Mouse (Mus musculus) layer of hippocampus, postnatal 14 days (tissue): Measurements from ENCODE around the gene Vmn1r180. TPM values are rescaled to one million over a fixed set of nuclear protein-coding genes. Genes with fewer than 3 reads are reported as not detected.
A peak's percentile ranks its signal among the peaks of the same experiment; 100 is the strongest.
"Not testable (repeated sequence)": the region's sequence is repeated elsewhere in the genome, so short reads cannot be mapped to it uniquely, and the experiment has no call there.

Experiments used
- DNase-seq, 2 experiments: peaks; one replicate each; pipeline ENCODE4 v3.0.0; 2021 to 2022; ENCODE audit warnings: low spot score in 2 of 2, mixed read lengths in 1 of 2
- long read RNA-seq, 2 experiments: library from polyadenylated mRNA; stranded (forward); transcript quantifications; one replicate each; pipeline ENCODE4 v2.0.0; 2021
- total RNA-seq, 2 experiments: library from RNA; stranded (reverse); gene quantifications; 2 replicates each; pipeline ENCODE4 v1.2.3; 2021

Gene Vmn1r180
- total RNA-seq, result not detected
- long read RNA-seq, experiment 1, result 0 reads
- long read RNA-seq, experiment 2, result 0 reads

DNA sequence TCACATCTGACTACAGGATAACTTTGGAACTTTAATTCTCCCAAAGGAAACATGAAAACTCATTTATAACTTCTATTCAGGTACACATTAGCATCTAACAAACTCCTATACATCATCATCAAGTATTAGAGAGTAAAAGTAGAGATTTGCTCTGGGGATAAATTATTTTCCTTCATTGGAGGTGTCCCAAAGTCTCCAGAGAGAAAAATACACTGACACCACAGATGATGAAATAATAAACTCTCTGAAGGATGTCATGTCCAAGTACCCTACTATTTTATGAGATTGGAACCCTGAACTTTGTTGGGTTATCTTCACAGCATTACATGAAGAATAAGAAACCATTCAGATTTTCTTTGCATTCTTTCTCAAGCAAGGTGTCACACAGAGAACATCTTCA is at the start of gene Vmn1r180:
TSS of gene Vmn1r180 (plus strand) at position 301 of the 400 bp plus-strand sequence.
- no peak for DNase-seq

DNA sequence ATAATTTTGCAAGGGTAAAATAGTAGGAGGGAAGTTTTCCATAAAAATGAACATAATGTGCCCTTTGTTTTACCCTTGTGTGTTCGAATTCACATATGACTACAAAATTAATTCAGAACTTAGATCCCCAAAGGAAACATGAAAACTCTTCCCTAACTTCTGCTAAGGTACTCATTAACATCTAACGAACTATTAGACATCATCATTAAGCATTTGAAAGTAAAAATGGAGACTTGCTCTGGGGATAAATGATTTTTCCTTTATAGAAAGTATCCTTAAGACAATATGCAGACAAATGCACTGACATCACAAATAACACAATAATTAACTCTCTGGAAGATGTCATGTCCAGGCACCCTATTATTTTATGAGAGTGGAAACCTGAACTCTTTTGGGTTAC is 23.8 kb upstream of the Vmn1r180 start, which contains the start of gene Vmn1r179:
TSS of gene Vmn1r179 (plus strand) at position 301 of the 400 bp plus-strand sequence.
- DNase-seq, result no peak

DNA sequence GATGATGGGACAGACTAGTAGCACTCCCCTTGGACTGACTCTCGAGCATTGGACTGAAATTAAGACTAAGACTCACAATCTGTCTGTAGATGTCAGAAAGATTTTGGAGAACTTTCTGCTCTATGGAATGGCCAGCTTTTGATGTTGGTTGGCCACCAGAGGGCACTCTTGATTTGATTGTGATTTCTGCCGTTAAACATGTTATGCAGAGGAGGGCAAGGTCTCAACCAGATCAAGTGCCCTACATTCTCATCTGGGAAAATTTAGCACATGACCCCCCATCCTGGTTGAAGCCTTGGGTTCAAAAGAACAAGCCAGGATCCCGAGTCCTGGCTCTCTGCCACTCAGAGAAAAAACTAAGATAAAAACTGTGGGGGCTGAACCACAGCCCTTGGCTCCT is 17.6 kb downstream of the Vmn1r180 start:
- DNase-seq, result peak; percentile 1 to 10

DNA sequence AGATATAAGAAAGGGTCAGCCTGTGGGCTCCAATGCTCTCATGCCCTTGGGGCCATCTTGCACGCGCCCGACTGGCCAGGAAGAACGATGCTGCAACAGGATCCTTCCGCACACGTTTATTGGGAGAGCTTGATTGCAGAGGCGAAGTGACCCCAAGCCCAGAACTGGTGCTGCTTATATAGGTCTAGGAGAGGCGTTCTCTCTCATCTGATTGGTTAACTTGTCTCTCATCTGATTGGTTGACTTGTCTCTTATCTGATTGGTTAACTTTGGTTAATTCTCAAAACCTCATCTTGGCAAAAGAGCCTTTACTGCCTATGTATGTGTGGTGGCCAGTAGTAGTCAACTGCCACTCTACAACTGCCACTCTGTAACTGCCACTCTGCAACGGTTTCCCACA is 23.9 kb downstream of the Vmn1r180 start, which contains the start of gene Vmn1r181:
TSS of gene Vmn1r181 (plus strand) at position 301 of the 400 bp plus-strand sequence.
- DNase-seq, result not testable (repeated sequence)

DNA sequence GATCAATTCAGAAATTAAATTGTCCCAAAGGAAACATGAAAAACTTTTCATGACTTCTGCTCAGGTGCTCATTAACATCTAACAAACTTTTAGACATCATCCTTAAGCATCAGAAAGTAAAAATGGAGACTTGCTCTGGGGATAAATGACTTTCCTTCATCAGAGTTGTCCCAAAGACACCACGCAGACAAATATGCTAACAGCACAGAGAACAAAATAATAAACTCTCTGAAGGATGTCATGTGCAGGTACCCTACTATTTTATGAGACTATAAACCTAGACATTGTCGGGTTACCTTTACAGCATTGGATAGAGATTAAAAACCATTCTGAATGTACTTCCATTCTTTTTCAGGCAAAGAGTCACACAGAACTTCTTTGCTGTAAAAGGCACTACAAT is 51.0 kb downstream of the Vmn1r180 start, which contains the start of gene V1rd19:
TSS of gene V1rd19 (plus strand) at position 301 of the 400 bp plus-strand sequence.
- no peak for DNase-seq

Other genes starting within 250 kb of the Vmn1r180 start
- gene Vmn1r173, start 249.9 kb upstream of the Vmn1r180 start, total RNA-seq, result not detected
- gene Vmn1r174, start 198.4 kb upstream of the Vmn1r180 start, total RNA-seq, result not detected
- gene Vmn1r175, start 140.0 kb upstream of the Vmn1r180 start, total RNA-seq, result not detected
- not detected for gene Vmn1r176, start 113.3 kb upstream of the Vmn1r180 start, total RNA-seq
- gene Vmn1r177, start 84.2 kb upstream of the Vmn1r180 start, total RNA-seq, result not detected
- gene Vmn1r178, start 58.6 kb upstream of the Vmn1r180 start, total RNA-seq, result not detected
- gene Vmn1r179, start 23.7 kb upstream of the Vmn1r180 start, total RNA-seq, result not detected
- gene Vmn1r181, start 24.0 kb downstream of the Vmn1r180 start, total RNA-seq, result not detected
- gene V1rd19, start 51.1 kb downstream of the Vmn1r180 start, total RNA-seq, result not detected
- gene Vmn1r183, start 102.6 kb downstream of the Vmn1r180 start, total RNA-seq, result not detected
- gene Zfp180, start 131.3 kb downstream of the Vmn1r180 start, total RNA-seq, result 10 to 100 TPM; 28.8 to 30.7 TPM
- gene Zfp112, start 161.7 kb downstream of the Vmn1r180 start, total RNA-seq, result 1 to 10 TPM; 8.4 to 8.6 TPM
- gene Zfp235, start 183.5 kb downstream of the Vmn1r180 start, total RNA-seq, result 10 to 100 TPM; 19.0 to 19.2 TPM
- gene Zfp114, start 224.4 kb downstream of the Vmn1r180 start, total RNA-seq, result 1 to 10 TPM; 4.0 to 4.3 TPM